Mouse (Mus musculus) left cerebral cortex, postnatal 14 days (tissue): ENCODE data around the gene Cnot2. TPM values are rescaled to one million over a fixed set of nuclear protein-coding genes. Genes with fewer than 3 reads are reported as not detected.

Experiments used
- DNase-seq, 2 experiments: peaks; one replicate each; pipeline ENCODE4 v3.0.0; 2021 to 2022; ENCODE audit warnings: low spot score in 2 of 2, mixed read lengths in 1 of 2
- intact Hi-C: fragments of 180-260 bp; cut with DNase I; formaldehyde crosslinking; loops from one replicate; pipeline ENCODE4 v1.15.1; 2025
- total RNA-seq, 2 experiments: library from RNA; stranded (reverse); gene quantifications; 2 replicates each; pipeline ENCODE4 v1.2.3; 2021

The Cnot2 gene
- total RNA-seq, 2 experiments from 2014 or later, result 61.5 to 75.1 TPM

DNA sequence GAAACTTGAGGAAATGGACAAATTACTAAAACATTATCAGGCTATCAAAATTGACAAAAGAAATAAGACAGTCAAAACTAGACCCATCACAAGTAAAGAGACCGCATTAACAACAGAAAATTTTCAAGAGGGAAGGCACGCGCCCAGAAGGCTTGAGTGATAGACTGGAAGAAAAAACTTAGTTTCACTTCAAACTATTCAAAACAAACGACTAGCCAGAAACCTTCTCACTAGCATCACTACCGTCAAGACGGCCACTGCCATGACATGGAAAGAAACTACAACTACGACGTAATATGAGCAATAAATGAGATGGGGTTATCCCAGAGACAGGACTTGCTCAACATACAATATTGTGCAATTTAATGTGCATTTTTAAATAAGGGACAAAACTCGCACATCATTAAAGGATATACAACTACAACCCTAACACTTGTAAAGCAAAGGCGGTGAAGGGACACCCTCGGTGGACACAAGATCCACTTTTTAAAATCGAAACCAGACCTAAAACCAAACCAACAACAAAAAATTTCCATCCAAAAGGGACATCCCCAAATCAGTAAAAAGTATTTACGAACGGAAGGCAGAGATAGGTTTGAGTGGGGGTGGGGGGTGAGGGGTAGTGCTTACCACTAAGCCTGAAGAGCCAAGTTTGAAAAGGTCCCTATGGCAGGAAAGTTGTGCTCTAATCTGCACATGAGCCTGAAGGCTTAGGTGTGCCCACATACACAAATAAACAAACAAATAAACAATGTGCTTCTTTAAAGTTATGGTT lies 16.3 kb downstream of the Cnot2 start:
- intact Hi-C loops, result no loop called here
- DNase-seq, result no peak

GRCm38 (mm10) chr10:116562731-116563480 lies 18.4 kb downstream of the Cnot2 start:
- no peak for DNase-seq
- intact Hi-C loops, result no loop called here

- intact Hi-C loops, result no loop called here
These were observed 19.1 kb downstream of the Cnot2 start for GRCm38 (mm10) chr10:116562210-116562609.

GRCm38 (mm10) chr10:116559171-116559570 lies 22.1 kb downstream of the Cnot2 start:
- intact Hi-C loops, result no loop called here
- no peak for DNase-seq

More at GRCm38 (mm10) chr10:116562210-116562609, 19.1 kb downstream of the Cnot2 start:
- no peak for DNase-seq

DNA sequence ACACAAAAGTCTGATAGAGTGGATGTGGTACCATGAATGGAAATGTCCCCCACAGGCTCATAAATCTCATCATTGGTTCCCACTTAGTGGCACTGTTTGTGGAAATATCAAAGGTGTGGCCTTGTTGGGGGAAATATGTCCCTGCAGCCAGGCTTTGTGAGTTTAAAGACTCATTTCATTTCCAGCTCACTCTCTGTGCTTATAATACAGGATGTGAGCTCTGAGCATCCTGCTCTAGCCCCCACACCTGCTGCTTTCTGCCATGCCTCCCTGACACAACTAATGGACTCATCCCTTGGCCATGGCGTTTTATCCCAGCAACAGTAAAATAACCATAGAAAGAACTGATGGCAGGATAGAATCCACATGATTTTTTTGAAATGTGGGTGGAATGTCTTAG lies 24.1 kb downstream of the Cnot2 start:
- intact Hi-C loops, result no loop called here

DNA sequence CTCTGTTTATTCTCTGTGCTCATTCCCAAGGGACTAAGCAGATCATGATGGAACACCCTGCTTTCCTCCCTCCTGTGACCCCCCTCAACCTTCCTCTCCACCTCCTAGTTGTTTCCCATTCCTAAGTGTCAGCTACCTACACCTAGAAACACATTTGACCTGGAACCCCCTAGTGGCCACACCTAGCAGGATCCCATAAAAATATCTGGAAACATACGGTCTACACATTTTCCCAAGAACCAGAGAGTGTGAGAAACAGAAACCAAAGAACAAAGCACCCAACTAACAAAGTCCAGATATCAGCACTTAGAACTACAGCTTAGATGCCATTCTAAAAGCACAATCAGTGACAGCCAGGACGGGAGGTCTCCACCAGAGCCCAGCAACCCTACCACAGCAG lies 26.9 kb downstream of the Cnot2 start:
- DNase-seq, result no peak
- intact Hi-C loops, result no loop called here

More for the DNA sequence above, 24.1 kb downstream of the Cnot2 start:
- no peak for DNase-seq

DNA sequence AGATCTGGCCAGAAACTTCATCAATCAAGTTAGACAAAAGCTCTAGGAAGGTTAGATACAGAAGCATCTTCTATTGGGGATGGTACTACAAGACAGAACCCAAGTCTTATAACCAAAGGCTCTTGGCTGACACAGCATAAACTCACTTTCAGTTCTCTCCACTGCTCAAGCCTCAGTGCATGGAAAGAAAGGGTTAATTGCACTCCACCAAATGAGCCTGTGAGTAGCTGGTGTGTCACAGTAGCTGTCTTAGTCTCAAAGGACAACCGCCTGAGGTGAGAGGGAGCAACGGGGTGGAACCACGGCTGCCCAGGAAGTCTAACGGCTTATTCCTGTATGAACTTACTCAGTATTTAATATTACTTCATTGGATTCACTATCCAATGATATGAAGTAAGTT lies 33.4 kb downstream of the Cnot2 start:
- DNase-seq, result no peak
- intact Hi-C loops, result no loop called here

GRCm38 (mm10) chr10:116546177-116546576 lies 35.1 kb downstream of the Cnot2 start:
- intact Hi-C loops, result no loop called here
- no peak for DNase-seq

DNA sequence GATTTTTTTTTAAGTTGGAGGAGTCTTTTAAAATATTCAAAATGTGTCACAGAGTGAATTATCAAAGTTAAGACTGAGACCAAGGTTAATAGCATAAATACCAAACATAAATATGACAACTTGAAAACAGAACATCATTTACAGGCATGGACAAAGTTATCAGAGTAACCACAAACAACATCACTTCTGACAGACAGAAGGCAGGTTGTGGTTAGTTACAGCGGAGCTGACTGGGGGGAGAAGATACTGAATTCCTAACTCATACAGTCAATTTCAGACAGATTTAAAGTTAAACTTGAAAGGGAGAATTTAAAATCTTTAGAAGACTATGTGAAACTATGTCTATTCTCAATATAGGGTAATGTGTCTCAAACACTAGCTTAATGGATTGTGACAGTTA lies 38.2 kb downstream of the Cnot2 start:
- no peak for DNase-seq
- intact Hi-C loops, result no loop called here

DNA sequence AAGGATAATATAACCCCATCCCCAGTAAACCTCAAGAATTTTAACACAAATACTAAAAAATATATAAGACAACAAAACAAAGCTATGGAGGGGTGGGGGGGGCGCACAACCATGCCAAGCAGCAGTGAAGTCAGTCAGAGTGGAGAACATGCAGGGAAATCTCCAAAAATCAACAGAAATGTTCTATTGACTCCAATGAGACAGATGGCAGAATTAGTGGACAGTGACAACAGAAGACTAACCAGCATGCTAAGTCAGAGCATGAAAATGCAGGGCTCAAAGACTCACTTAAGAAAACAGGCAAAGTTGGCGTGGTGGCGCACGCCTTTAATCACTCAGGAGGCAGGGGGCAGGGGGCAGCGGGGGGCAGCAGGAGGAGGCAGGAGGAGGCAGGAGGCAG lies 40.6 kb downstream of the Cnot2 start:
- no peak for DNase-seq
- intact Hi-C loops, result no loop called here

DNA sequence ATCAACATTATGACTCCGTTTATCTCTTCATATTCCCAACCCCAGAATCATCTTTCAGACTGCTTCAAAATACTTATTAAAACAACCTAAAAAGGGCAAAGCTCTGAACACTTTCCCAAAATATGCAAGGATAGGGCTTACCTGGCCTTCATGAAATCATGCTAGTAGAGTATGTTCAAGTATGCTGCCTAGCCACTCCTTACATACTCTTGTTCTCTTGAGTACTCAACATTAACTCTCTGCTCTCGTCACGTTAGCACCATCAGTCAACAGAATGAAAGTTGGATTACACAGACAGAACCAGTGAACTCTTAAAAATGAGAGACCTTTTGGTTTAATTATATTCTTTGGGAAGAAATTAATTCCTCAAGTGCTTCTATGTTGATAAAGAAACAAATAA lies 43.8 kb downstream of the Cnot2 start:
- intact Hi-C loops, result no loop called here
- DNase-seq, result no peak

DNA sequence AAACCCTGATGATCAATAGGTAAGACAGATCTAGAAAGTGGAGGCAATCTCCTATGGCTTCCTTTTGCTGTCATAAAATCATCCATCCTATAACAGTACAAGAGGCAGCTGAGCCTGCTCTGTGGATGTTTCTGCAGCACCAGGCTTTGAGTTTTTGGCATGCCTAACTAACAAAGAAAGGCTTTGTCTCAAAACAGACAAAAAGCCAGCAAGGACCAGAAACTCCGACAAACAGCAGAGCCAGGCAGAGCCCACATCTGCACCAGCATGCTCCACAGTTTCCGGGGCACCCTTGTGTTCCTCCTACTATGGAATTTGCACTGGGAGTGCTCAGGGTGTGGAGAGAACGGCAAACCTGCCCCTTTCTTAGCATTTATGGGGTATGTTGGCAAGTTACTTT lies 47.0 kb downstream of the Cnot2 start:
- no peak for DNase-seq
- intact Hi-C loops, result loop anchor here (5.0 kb wide), 1 partner anchor 313 kb away; no protein-coding TSS in a partner anchor

- no peak for DNase-seq
- intact Hi-C loops, result loop anchor here (5.0 kb wide), 1 partner anchor 315 kb away; no protein-coding TSS in a partner anchor
These were observed 48.8 kb downstream of the Cnot2 start for GRCm38 (mm10) chr10:116532561-116532960.

DNA sequence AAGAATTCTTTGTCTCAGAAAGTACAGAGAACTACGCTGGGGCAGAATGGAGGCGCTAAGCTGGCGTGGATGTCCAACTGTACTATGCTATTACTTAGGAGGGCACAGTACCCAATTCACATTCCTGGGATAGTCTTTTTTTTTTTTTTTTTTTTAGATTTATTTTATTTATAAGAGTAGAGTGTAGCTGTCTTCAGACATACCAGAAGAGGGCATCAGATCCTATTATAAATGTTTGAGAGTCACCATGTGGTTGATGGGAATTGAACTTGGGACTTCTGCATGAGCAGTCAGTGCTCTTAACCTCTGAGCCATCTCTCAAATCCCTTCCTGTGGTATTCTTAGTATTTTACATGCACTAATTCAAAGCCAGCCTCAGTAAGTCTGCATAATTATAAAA lies 50.2 kb downstream of the Cnot2 start:
- DNase-seq, result no peak
- intact Hi-C loops, result loop anchor here (5.0 kb wide), 1 partner anchor 316 kb away; no protein-coding TSS in a partner anchor

DNA sequence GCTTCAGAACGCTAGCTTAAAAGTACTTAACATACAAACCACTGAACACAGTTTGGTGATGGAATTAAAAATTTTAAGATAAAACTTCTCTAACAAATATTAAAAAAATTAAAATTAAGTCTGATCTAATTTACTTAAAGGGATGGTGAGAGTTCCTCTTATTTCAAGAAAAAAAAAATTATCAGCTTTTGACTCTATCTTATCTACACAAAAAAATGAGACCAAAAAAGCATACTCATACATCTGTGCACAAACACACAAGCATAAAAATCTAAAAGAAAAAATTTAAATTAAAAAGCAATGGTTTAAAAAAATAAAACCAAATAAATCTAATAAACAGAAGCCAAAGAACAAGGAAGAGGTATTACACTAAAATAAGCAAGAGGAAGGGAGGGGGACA lies 61.7 kb downstream of the Cnot2 start:
- DNase-seq, result no peak
- intact Hi-C loops, result no loop called here

- intact Hi-C loops, result no loop called here
- no peak for DNase-seq
These were observed 65.7 kb downstream of the Cnot2 start for GRCm38 (mm10) chr10:116515590-116515989.

DNA sequence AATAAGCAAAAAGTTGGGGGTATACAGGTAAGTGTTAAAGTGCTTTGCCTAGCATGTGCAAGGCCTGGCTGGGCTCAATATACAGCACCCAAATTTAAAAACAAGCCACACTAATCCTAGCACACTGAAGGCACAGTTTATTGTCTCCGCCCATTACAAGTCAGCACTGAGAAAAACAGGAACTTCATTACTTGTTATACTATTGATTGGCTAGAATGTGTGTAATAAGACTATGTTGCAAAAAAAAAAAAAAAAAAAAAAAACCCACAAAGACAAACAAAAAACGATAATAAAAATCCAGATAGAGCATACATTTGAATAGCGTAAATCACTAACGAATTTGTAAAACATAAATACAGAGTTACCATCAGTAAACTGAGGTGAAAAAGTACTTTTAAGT lies 66.2 kb downstream of the Cnot2 start:
- intact Hi-C loops, result no loop called here
- DNase-seq, result no peak

DNA sequence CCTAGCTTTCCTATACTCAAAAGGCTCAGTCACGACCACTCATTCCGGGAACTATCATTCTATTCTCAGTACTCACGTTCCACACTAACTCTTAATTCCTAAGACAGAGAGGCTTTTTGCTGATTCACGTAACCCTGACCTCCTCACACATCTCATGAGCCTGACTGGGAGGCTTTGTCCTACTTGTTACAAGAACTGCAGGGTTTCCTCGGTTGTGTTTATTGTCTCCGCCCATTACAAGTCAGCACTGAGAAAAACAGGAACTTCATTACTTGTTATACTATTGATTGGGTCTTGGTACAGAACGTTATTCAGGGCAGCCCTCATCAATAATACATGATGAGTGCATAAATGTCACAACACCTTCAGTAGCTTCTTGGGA lies 68.1 kb downstream of the Cnot2 start:
- intact Hi-C loops, result no loop called here

DNA sequence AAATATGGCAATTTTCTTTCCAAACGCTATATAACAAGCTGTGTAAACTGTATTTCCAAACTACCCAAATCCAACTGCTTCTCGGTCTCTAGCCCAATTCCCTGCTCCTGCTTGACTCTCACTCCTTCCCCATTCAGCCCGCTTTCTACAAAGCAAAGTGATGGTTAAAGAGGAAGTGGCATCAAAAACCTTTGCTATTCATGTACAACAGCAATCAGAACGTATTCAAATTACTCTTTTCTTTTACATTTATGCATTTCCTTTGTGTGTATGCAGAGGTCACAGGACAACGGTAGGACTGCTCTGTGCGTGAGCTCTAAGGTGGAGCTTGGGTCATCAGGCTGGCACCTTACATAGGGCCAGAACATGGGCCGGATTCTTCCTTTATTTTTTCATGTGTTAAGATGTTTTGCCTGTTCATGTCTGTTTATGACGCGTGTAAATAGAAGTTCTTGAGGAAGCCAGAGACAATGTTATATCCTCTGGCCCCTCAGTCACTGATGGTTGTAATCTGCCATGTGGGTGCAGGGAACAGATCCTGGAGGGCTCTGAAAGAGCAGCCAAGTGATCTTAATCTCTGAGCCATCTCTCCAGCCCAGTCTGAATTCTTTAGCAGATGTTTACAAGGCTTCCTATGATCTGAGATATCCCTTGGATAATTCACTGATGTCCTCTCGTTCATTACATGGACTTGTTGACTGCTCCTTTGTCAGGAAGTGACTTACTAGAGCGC lies 68.6 kb downstream of the Cnot2 start:
- DNase-seq, result no peak
- intact Hi-C loops, result no loop called here

More for the DNA sequence above, 68.1 kb downstream of the Cnot2 start:
- no peak for DNase-seq
